Mouse (Mus musculus) CD4-positive helper T cell, adult 2 months (primary cell): Measurements from ENCODE around the gene Zfp963.
"Not testable (repeated sequence)": the region's sequence is repeated elsewhere in the genome, so short reads cannot be mapped to it uniquely, and the experiment has no call there.

Experiments
- DNase-seq: peaks from one replicate; pipeline ENCODE4 v3.0.0-alpha.2; 2012; ENCODE audit warnings: low read depth, missing footprints, low spot score

Zfp963 gene

GRCm38 (mm10) chr8:69740763-69741162, 9.0 kb downstream of the Zfp963 start:
- no peak for DNase-seq

GRCm38 (mm10) chr8:69735495-69735894, 14.3 kb downstream of the Zfp963 start:
- DNase-seq, result no peak

GRCm38 (mm10) chr8:69717232-69717580, 32.6 kb downstream of the Zfp963 start:
- no peak for DNase-seq

GRCm38 (mm10) chr8:69716403-69717231, 33.2 kb downstream of the Zfp963 start:
- DNase-seq, result peak; percentile 99

DNA sequence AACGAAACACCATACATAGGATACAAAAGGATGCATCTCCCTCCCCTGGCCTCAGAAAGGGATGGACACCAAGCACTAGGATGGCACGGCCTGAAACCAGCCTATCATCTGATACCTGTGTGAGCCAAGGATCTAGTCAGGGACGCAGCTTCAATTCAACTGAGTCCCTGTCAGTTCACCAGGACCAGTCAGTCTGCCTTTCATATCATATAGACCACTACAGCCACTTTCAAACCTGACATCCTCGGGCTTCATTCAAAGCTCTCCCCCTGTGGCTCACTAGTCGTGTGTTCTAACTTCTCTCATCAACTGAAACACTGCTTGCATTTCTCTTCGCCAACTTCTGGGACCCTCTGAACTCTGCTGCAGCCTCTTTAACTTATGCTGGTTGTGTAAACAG, 34.4 kb downstream of the Zfp963 start:
- peak; percentile 16 for DNase-seq

GRCm38 (mm10) chr8:69713516-69713915, 36.3 kb downstream of the Zfp963 start:
- DNase-seq, result no peak

DNA sequence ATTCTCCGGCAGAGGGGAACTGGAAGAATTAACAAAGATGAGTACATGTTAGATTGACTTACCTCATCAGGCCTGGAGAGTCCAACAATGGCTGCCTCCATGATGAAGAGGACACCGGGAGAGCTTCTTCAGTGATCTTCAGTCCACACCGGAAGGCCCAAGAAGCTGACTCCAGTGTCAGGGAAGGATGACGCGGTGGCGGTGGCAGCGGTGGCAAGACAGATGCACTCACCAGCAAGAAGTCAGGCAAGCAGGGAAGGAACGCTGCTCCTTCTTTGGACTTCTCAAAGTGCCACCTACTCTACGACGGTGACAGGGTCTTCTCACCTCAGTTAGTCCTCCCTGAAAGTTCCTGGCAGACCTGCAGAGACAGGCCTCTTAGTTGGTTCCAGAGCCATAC, 39.1 kb downstream of the Zfp963 start, which contains the start of gene Zfp869:
Gene Zfp869 (minus strand): TSS at position 101 of the 400 bp plus-strand sequence.
- not testable (repeated sequence) for DNase-seq

- no peak for DNase-seq
Observed at GRCm38 (mm10) chr8:69701810-69702209, 48.0 kb downstream of the Zfp963 start.
